Mouse (Mus musculus): ENCODE data around the gene Cmc1.

Gene Cmc1

GRCm38 (mm10) chr9:118031694-118032093 lies 118.3 kb downstream of the Cmc1 start:
- DNase-seq (ENCODE audit: low read depth, low spot score), result no peak

- no peak for DNase-seq (ENCODE audit: low read depth, low spot score)
Observed at GRCm38 (mm10) chr9:118030252-118030651, 119.7 kb downstream of the Cmc1 start.

GRCm38 (mm10) chr9:118029490-118029889 lies 120.5 kb downstream of the Cmc1 start:
- no peak for DNase-seq (ENCODE audit: low read depth, low spot score)

- no peak for DNase-seq (ENCODE audit: low read depth, low spot score)
Observed at GRCm38 (mm10) chr9:118024966-118025365, 125.0 kb downstream of the Cmc1 start.
